Mouse (Mus musculus): Measurements from ENCODE around the gene Mfsd2a.

DNA sequence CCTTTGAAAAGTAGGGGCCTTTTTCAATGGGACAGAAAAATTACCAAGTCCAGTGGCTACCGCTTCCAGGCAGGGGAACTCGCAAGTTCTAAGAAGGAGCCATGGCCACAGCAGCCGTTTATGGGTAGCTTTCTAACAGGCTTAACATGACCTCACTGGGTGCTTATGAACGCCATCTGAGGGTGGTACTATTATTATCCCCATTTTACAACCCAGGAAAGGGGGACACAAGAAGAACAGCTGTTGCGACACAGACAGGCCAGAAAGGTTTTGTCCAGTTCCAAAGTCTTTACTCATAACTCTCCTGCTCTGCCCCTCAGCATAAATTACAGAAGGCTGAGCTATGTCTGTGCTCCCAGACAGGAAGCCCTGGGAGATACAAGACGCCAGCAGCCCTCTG lies 601 bp upstream of the Mfsd2a start:
- TF ChIP-seq EP300 (IDR thresholded peaks at IDR 0.05) (no peak), CTCF (IDR thresholded peaks at IDR 0.05) (no peak)
